In the genomic region with DNA sequence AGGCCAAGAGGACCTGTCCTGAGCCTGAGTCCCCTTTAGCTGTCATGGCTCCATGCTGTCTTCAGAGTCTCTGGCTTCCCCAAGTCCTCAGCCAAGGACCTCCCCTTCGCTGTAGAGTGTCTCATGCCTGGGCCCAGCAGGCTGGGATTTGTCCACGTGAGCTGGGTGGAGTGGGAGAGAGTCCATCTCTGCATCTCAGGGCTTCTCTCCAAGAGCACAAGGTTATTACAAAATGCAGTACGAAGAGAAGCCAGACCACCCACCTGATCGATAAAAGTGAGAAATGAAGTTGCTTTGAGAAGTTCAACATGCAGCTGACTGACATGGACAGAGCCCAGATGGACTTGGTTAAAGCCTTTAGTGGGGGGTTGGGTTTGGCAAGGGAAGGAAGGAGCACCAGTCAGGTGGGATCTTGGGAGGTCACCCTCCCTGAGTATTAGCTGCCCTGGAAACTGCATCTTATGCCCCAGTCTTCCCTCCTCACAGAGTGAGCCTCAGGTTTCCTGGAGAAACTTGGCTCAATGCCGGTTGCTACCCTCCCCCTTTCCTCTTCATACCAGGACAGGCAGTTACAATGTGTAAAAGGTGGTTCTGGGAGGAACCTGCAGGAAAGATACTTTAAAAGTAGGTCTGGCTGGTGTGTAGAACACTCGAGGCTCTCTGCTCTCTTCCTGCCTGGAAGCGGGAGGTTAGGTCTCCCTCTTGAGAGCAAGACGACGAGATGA, we compare ENCODE assay signal across 12 mouse cellular contexts. TPM values are rescaled to one million over a fixed set of nuclear protein-coding genes. Genes with fewer than 3 reads are reported as not detected.
DNase-seq lines count a peak whose midpoint lies in the region; ATAC-seq lines count a peak whose summit lies in the region.
"Had no signal": no experiment of that assay in that cellular context is flagged by ENCODE, and none has a peak within 500 bp of the region (broad histone marks: within the 10 kb centered on the region; RNA-seq: fewer than 3 reads in every experiment).

No protein-coding gene starts in this region.

- no peak for ATAC-seq in hindbrain, embryonic 13.5 days (ENCODE audit: low FRiP score)
- no peak for ATAC-seq in hindbrain, embryonic 11.5 days (ENCODE audit: low FRiP score)
- ATAC-seq in embryonic facial prominence, embryonic 15.5 days (ENCODE audit: insufficient number of reproducible peaks, low FRiP score, low TSS enrichment, low read depth) = no peak

- H3K9me3 ChIP-seq in hindbrain, embryonic 13.5 days = no peaks in the 10 kb centered on the region
- no peaks in the 10 kb centered on the region for H3K9me3 ChIP-seq in hindbrain, embryonic 11.5 days (ENCODE audit: control insufficient read depth, low read length)
- no peaks in the 10 kb centered on the region for H3K9me3 ChIP-seq in embryonic facial prominence, embryonic 15.5 days (replicated peaks)

- no peak overlapping the region for H3K27ac ChIP-seq in hindbrain, embryonic 13.5 days
- no peak overlapping the region for H3K27ac ChIP-seq in hindbrain, embryonic 11.5 days (ENCODE audit: low read depth, low read length)
- 0 out of 2 replicates have a peak overlapping the region, but pooled peaks have one; percentile 7 for H3K27ac ChIP-seq in embryonic facial prominence, embryonic 15.5 days (replicated peaks)

- DNase-seq in hindbrain, embryonic 11.5 days (ENCODE audit: low spot score) = no peak
- DNase-seq in NIH3T3 (ENCODE audit: low read depth) = peak; percentile 65
- DNase-seq in lung, postnatal 25 days (ENCODE audit: low spot score) = peak; percentile 52
- DNase-seq in spleen, adult 12 weeks (ENCODE audit: low spot score) = no peak
- DNase-seq in frontal cortex, postnatal 14 days (ENCODE audit: low spot score in 2 of 2) = no peak
- DNase-seq: adrenal gland, adult 2 months; kidney, adult 2 months; layer of hippocampus, adult 9-11 months; retina, postnatal 1 day; thymus, postnatal 25 days had no signal

- no peak overlapping the region for H3K4me3 ChIP-seq in hindbrain, embryonic 13.5 days
- H3K4me3 ChIP-seq in hindbrain, embryonic 11.5 days (ENCODE audit: low read depth, low read length) = no peak overlapping the region
- no peak overlapping the region for H3K4me3 ChIP-seq in embryonic facial prominence, embryonic 15.5 days (replicated peaks)

- 78% methylated on average over 9 of the region's 9 CpGs for WGBS in hindbrain, embryonic 13.5 days
- 71% methylated on average over 9 of the region's 9 CpGs for WGBS in hindbrain, embryonic 11.5 days
- 51% methylated on average over 9 of the region's 9 CpGs for WGBS in embryonic facial prominence, embryonic 15.5 days

- H3K9ac ChIP-seq in hindbrain, embryonic 13.5 days = 0 out of 2 replicates have a peak overlapping the region, but pooled peaks have one; percentile 2
- H3K9ac ChIP-seq in hindbrain, embryonic 11.5 days (ENCODE audit: low read depth, low read length) = no peak overlapping the region
- H3K9ac ChIP-seq in embryonic facial prominence, embryonic 15.5 days = no peak overlapping the region

- H3K4me1 ChIP-seq in hindbrain, embryonic 13.5 days (replicated peaks) = peaks cover 31% of the 10 kb centered on the region
- H3K4me1 ChIP-seq in hindbrain, embryonic 11.5 days (replicated peaks; ENCODE audit: control insufficient read depth, insufficient read depth, low read length) = no peaks in the 10 kb centered on the region
- peaks cover 33% of the 10 kb centered on the region for H3K4me1 ChIP-seq in embryonic facial prominence, embryonic 15.5 days

- no peak overlapping the region for H3K4me2 ChIP-seq in hindbrain, embryonic 13.5 days
- no peak overlapping the region for H3K4me2 ChIP-seq in hindbrain, embryonic 11.5 days (replicated peaks; ENCODE audit: low read depth, low read length)
- no peak overlapping the region for H3K4me2 ChIP-seq in embryonic facial prominence, embryonic 15.5 days (replicated peaks)

- H3K36me3 ChIP-seq in hindbrain, embryonic 13.5 days = peaks cover 22% of the 10 kb centered on the region
- no peaks in the 10 kb centered on the region for H3K36me3 ChIP-seq in hindbrain, embryonic 11.5 days (ENCODE audit: control insufficient read depth, insufficient read depth, low read length)
- H3K36me3 ChIP-seq in embryonic facial prominence, embryonic 15.5 days = 0 out of 2 replicates have a peak, but pooled peaks cover 9% of the 10 kb centered on the region

- no peaks in the 10 kb centered on the region for H3K27me3 ChIP-seq in hindbrain, embryonic 13.5 days
- H3K27me3 ChIP-seq in hindbrain, embryonic 11.5 days (ENCODE audit: control insufficient read depth, insufficient read depth, low read length) = no peaks in the 10 kb centered on the region
- H3K27me3 ChIP-seq in embryonic facial prominence, embryonic 15.5 days = no peaks in the 10 kb centered on the region

RNA-seq across cellular contexts. Expression of gene Trappc2l, which starts 4.9 kb away (rescaled TPM):
- polyA plus RNA-seq in hindbrain, embryonic 13.5 days (2015; fragmentation: Nextera tagmentation; extraction: Ambion mirVana) = 98.9 and 101 TPM in 2 replicates
- 48.3 and 60.2 TPM in 2 replicates for polyA plus RNA-seq in hindbrain, embryonic 11.5 days (2014; fragmentation: Nextera tagmentation; extraction: Ambion mirVana)
- 54.5 and 62.3 TPM in 2 replicates for polyA plus RNA-seq in embryonic facial prominence, embryonic 15.5 days (2015; fragmentation: Nextera tagmentation; extraction: Ambion mirVana)

RNA-seq across cellular contexts. Expression of gene Galns, which starts 5.1 kb away (rescaled TPM):
- polyA plus RNA-seq in hindbrain, embryonic 13.5 days (2015; fragmentation: Nextera tagmentation; extraction: Ambion mirVana) = 5.4 and 6.1 TPM in 2 replicates
- polyA plus RNA-seq in hindbrain, embryonic 11.5 days (2014; fragmentation: Nextera tagmentation; extraction: Ambion mirVana) = 4.7 and 6.2 TPM in 2 replicates
- polyA plus RNA-seq in embryonic facial prominence, embryonic 15.5 days (2015; fragmentation: Nextera tagmentation; extraction: Ambion mirVana) = 11.3 TPM in 2 replicates

RNA-seq across cellular contexts. Expression of gene Pabpn1l, which starts 6.2 kb away (rescaled TPM):
- polyA plus RNA-seq in hindbrain, embryonic 13.5 days (2015; fragmentation: Nextera tagmentation; extraction: Ambion mirVana) = not detected in 2 replicates
- polyA plus RNA-seq in hindbrain, embryonic 11.5 days (2014; fragmentation: Nextera tagmentation; extraction: Ambion mirVana) = not detected in 2 replicates
- 0.63 and 1.2 TPM in 2 replicates for polyA plus RNA-seq in embryonic facial prominence, embryonic 15.5 days (2015; fragmentation: Nextera tagmentation; extraction: Ambion mirVana)
- polyA plus RNA-seq: adrenal gland, adult 2 months had no signal

RNA-seq across cellular contexts. Expression of gene Aprt, which starts 39.6 kb away (rescaled TPM):
- polyA plus RNA-seq in hindbrain, embryonic 13.5 days (2015; fragmentation: Nextera tagmentation; extraction: Ambion mirVana) = 153 and 157 TPM in 2 replicates
- 194 and 206 TPM in 2 replicates for polyA plus RNA-seq in hindbrain, embryonic 11.5 days (2014; fragmentation: Nextera tagmentation; extraction: Ambion mirVana)
- polyA plus RNA-seq in embryonic facial prominence, embryonic 15.5 days (2015; fragmentation: Nextera tagmentation; extraction: Ambion mirVana) = 298 and 312 TPM in 2 replicates

RNA-seq across cellular contexts. Expression of gene Cdt1, which starts 48.5 kb away (rescaled TPM):
- 9.9 and 10.4 TPM in 2 replicates for polyA plus RNA-seq in hindbrain, embryonic 13.5 days (2015; fragmentation: Nextera tagmentation; extraction: Ambion mirVana)
- polyA plus RNA-seq in hindbrain, embryonic 11.5 days (2014; fragmentation: Nextera tagmentation; extraction: Ambion mirVana) = 19.8 and 21.3 TPM in 2 replicates
- polyA plus RNA-seq in embryonic facial prominence, embryonic 15.5 days (2015; fragmentation: Nextera tagmentation; extraction: Ambion mirVana) = 32.5 and 36.2 TPM in 2 replicates

Comparison
In these comparisons a context has a peak if more than half of its experiments do, and no peak if none do; other contexts are left out.
1. DNase-seq: peak in NIH3T3 (single experiment) and lung, postnatal 25 days (single experiment); none in hindbrain, embryonic 11.5 days (single experiment), spleen, adult 12 weeks (single experiment) and frontal cortex, postnatal 14 days (0 of 2).